Mouse (Mus musculus): ENCODE measurements at regions not wholly inside any gene's neighbourhood (a gene's known extent, or its start where the extent isn't known, plus 50 kb on each side); places are given as distances from the start of the nearest gene placed in this dataset.
A peak's percentile ranks its signal among the peaks of the same experiment; 100 is the strongest.

- Histone ChIP-seq H3K9me3 (ENCODE audit: control insufficient read depth, low read length) (no peaks in the 10 kb centered on the region), H3K9ac (ENCODE audit: low read depth, low read length) (no peak overlapping the region), H3K27ac (ENCODE audit: low read depth, low read length) (no peak overlapping the region), H3K27me3 (replicated peaks; ENCODE audit: control insufficient read depth, insufficient read depth, low read length) (no peaks in the 10 kb centered on the region), H3K36me3 (ENCODE audit: control insufficient read depth, insufficient read depth, low read length) (no peaks in the 10 kb centered on the region), H3K4me1 (ENCODE audit: control insufficient read depth, insufficient read depth, low read depth, low read length) (no peaks in the 10 kb centered on the region), H3K4me3 (ENCODE audit: low read length) (no peak overlapping the region), H3K4me2 (ENCODE audit: low read length) (no peak overlapping the region)
- WGBS: 77% methylated on average over 4 of the region's 4 CpGs
- no peak for ATAC-seq
Measured at GRCm38 (mm10) chr3:15126736-15127135, 205.4 kb downstream of the Gm9733 start.

- no peak overlapping the region for H3K9ac ChIP-seq (ENCODE audit: low read depth, low read length)
- no peak for ATAC-seq
- no peaks in the 10 kb centered on the region for H3K9me3 ChIP-seq (ENCODE audit: control insufficient read depth, low read length)
Measured at GRCm38 (mm10) chr3:15128370-15128769, 203.7 kb downstream of the Gm9733 start.

DNA sequence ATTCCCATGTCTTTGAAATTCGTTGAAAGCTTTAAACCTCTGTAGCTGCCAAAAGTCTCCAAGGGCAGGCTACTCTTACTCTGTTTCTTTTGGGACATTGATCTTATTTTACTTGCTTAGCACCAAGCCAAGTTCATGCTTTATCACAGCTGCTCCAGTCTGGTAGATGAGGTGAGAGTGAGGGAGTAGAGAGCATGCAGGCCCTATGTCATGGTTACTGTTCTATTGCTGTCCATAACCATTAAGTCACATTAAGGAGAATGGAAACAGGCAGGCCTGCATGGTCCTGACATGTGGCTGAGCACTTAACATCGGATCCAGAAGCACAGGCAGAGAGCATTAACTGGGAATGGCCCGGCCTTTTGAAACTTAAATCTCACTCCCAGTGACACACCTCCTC lies 203.1 kb downstream of the Gm9733 start:
- H3K4me2 ChIP-seq (ENCODE audit: low read length): no peak overlapping the region
- H3K27me3 ChIP-seq (replicated peaks; ENCODE audit: control insufficient read depth, insufficient read depth, low read length): no peaks in the 10 kb centered on the region
- H3K27ac ChIP-seq (ENCODE audit: low read depth, low read length): no peak overlapping the region
- no peak for ATAC-seq
- no peak overlapping the region for H3K4me3 ChIP-seq (ENCODE audit: low read length)
- WGBS: 86% methylated on average over 3 of the region's 3 CpGs
- no peaks in the 10 kb centered on the region for H3K4me1 ChIP-seq (ENCODE audit: control insufficient read depth, insufficient read depth, low read depth, low read length)
- H3K9ac ChIP-seq (ENCODE audit: low read depth, low read length): no peak overlapping the region
- no peaks in the 10 kb centered on the region for H3K36me3 ChIP-seq (ENCODE audit: control insufficient read depth, insufficient read depth, low read length)
- H3K9me3 ChIP-seq (ENCODE audit: control insufficient read depth, low read length): no peaks in the 10 kb centered on the region

More at GRCm38 (mm10) chr3:15128370-15128769, 203.7 kb downstream of the Gm9733 start:
- Histone ChIP-seq H3K36me3 (ENCODE audit: control insufficient read depth, insufficient read depth, low read length) (no peaks in the 10 kb centered on the region), H3K27ac (ENCODE audit: low read depth, low read length) (no peak overlapping the region), H3K4me3 (ENCODE audit: low read length) (no peak overlapping the region), H3K4me1 (ENCODE audit: control insufficient read depth, insufficient read depth, low read depth, low read length) (no peaks in the 10 kb centered on the region), H3K4me2 (ENCODE audit: low read length) (no peak overlapping the region), H3K27me3 (replicated peaks; ENCODE audit: control insufficient read depth, insufficient read depth, low read length) (no peaks in the 10 kb centered on the region)

GRCm38 (mm10) chr3:15129729-15130369 lies 202.3 kb downstream of the Gm9733 start:
- H3K27ac ChIP-seq (ENCODE audit: low read depth, low read length): no peak overlapping the region
- no peaks in the 10 kb centered on the region for H3K4me1 ChIP-seq (ENCODE audit: control insufficient read depth, insufficient read depth, low read depth, low read length)
- H3K9me3 ChIP-seq (ENCODE audit: control insufficient read depth, low read length): no peaks in the 10 kb centered on the region
- H3K36me3 ChIP-seq (ENCODE audit: control insufficient read depth, insufficient read depth, low read length): no peaks in the 10 kb centered on the region
- no peak overlapping the region for H3K4me3 ChIP-seq (ENCODE audit: low read length)
- no peak overlapping the region for H3K9ac ChIP-seq (ENCODE audit: low read depth, low read length)
- ATAC-seq: no peak
- H3K4me2 ChIP-seq (ENCODE audit: low read length): no peak overlapping the region
- no peaks in the 10 kb centered on the region for H3K27me3 ChIP-seq (replicated peaks; ENCODE audit: control insufficient read depth, insufficient read depth, low read length)
- WGBS: 81% methylated on average over 9 of the region's 9 CpGs

- no peak overlapping the region for H3K9ac ChIP-seq (ENCODE audit: low read depth, low read length)
- ATAC-seq: no peak
- H3K27me3 ChIP-seq (replicated peaks; ENCODE audit: control insufficient read depth, insufficient read depth, low read length): no peaks in the 10 kb centered on the region
- no peaks in the 10 kb centered on the region for H3K9me3 ChIP-seq (ENCODE audit: control insufficient read depth, low read length)
- 68% methylated on average over 5 of the region's 5 CpGs for WGBS
- H3K4me2 ChIP-seq (ENCODE audit: low read length): no peak overlapping the region
- no peak overlapping the region for H3K27ac ChIP-seq (ENCODE audit: low read depth, low read length)
- no peaks in the 10 kb centered on the region for H3K36me3 ChIP-seq (ENCODE audit: control insufficient read depth, insufficient read depth, low read length)
- no peaks in the 10 kb centered on the region for H3K4me1 ChIP-seq (ENCODE audit: control insufficient read depth, insufficient read depth, low read depth, low read length)
- H3K4me3 ChIP-seq (ENCODE audit: low read length): no peak overlapping the region
Measured at GRCm38 (mm10) chr3:15132136-15132535, 200.0 kb downstream of the Gm9733 start.

DNA sequence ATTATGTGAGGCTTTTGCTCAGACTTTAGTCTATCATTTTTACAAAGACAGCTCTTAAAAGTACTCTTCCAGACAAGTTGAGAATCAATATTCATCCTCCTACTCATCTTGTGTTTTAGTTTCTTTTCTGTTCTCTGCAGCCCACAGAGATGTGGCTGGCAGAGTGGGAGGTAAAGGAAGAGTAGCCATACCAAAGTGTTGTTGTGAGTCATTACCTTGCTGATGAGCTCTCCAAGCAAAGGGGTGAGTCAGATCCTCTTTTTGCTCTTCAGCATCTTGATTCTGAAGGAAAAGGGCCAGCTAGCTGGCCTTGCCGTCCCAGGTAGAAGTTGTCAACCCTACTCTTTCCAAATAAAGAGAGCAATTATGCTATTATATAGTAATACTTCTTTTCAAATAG lies 192.6 kb downstream of the Gm9733 start:
- no peak for ATAC-seq
- H3K4me3 ChIP-seq (ENCODE audit: low read length): no peak overlapping the region

GRCm38 (mm10) chr3:15153710-15154109 lies 178.4 kb downstream of the Gm9733 start:
- ATAC-seq: 0 out of 2 replicates have a peak, but pooled peaks have one; percentile 48
- WGBS: 59% methylated on average over 1 of the region's 1 CpGs

More for the DNA sequence above, 192.6 kb downstream of the Gm9733 start:
- H3K36me3 ChIP-seq (ENCODE audit: control insufficient read depth, insufficient read depth, low read length): no peaks in the 10 kb centered on the region
- no peaks in the 10 kb centered on the region for H3K9me3 ChIP-seq (ENCODE audit: control insufficient read depth, low read length)
- H3K27ac ChIP-seq (ENCODE audit: low read depth, low read length): no peak overlapping the region
- H3K4me2 ChIP-seq (ENCODE audit: low read length): no peak overlapping the region
- WGBS: 90% methylated on average over 1 of the region's 1 CpGs
- no peaks in the 10 kb centered on the region for H3K27me3 ChIP-seq (replicated peaks; ENCODE audit: control insufficient read depth, insufficient read depth, low read length)
- no peaks in the 10 kb centered on the region for H3K4me1 ChIP-seq (ENCODE audit: control insufficient read depth, insufficient read depth, low read depth, low read length)
- H3K9ac ChIP-seq (ENCODE audit: low read depth, low read length): no peak overlapping the region

GRCm38 (mm10) chr3:15154153-15154552 lies 177.9 kb downstream of the Gm9733 start:
- Histone ChIP-seq H3K36me3 (ENCODE audit: control insufficient read depth, insufficient read depth, low read length) (no peaks in the 10 kb centered on the region), H3K27ac (ENCODE audit: low read depth, low read length) (no peak overlapping the region), H3K9me3 (ENCODE audit: control insufficient read depth, low read length) (no peaks in the 10 kb centered on the region), H3K4me1 (ENCODE audit: control insufficient read depth, insufficient read depth, low read depth, low read length) (no peaks in the 10 kb centered on the region), H3K4me2 (ENCODE audit: low read length) (no peak overlapping the region), H3K27me3 (replicated peaks; ENCODE audit: control insufficient read depth, insufficient read depth, low read length) (no peaks in the 10 kb centered on the region), H3K4me3 (ENCODE audit: low read length) (no peak overlapping the region), H3K9ac (ENCODE audit: low read depth, low read length) (no peak overlapping the region)
- peak; percentile 94 for ATAC-seq
- WGBS: 58% methylated on average over 3 of the region's 3 CpGs

More at GRCm38 (mm10) chr3:15153710-15154109, 178.4 kb downstream of the Gm9733 start:
- Histone ChIP-seq H3K4me1 (ENCODE audit: control insufficient read depth, insufficient read depth, low read depth, low read length) (no peaks in the 10 kb centered on the region), H3K27me3 (replicated peaks; ENCODE audit: control insufficient read depth, insufficient read depth, low read length) (no peaks in the 10 kb centered on the region), H3K4me2 (ENCODE audit: low read length) (no peak overlapping the region), H3K4me3 (ENCODE audit: low read length) (no peak overlapping the region), H3K9ac (ENCODE audit: low read depth, low read length) (no peak overlapping the region), H3K27ac (ENCODE audit: low read depth, low read length) (no peak overlapping the region), H3K9me3 (ENCODE audit: control insufficient read depth, low read length) (no peaks in the 10 kb centered on the region), H3K36me3 (ENCODE audit: control insufficient read depth, insufficient read depth, low read length) (no peaks in the 10 kb centered on the region)

DNA sequence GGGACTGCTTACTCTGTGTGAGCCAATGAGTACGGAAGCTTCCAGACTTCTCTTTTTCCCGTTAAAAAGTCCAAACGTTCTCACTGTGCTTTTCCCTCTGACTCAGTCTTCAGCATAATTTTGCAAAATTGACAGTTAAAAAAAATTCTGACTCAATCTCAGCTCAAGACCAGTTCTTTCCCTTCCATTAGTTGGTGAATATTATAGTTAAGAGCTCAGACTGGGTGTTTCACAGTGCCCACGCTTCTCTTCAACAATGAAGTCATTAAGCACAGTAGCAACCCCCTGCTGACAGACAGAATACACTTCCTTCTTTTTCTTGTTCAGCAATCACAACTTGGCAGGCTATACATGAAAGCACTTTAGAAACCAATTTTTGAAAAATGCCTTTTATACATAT lies 175.4 kb downstream of the Gm9733 start:
- Histone ChIP-seq H3K9me3 (ENCODE audit: control insufficient read depth, low read length) (no peaks in the 10 kb centered on the region), H3K4me1 (ENCODE audit: control insufficient read depth, insufficient read depth, low read depth, low read length) (no peaks in the 10 kb centered on the region), H3K9ac (ENCODE audit: low read depth, low read length) (no peak overlapping the region), H3K27ac (ENCODE audit: low read depth, low read length) (no peak overlapping the region), H3K4me2 (ENCODE audit: low read length) (no peak overlapping the region), H3K27me3 (replicated peaks; ENCODE audit: control insufficient read depth, insufficient read depth, low read length) (no peaks in the 10 kb centered on the region), H3K36me3 (ENCODE audit: control insufficient read depth, insufficient read depth, low read length) (no peaks in the 10 kb centered on the region), H3K4me3 (ENCODE audit: low read length) (no peak overlapping the region)
- WGBS: 70% methylated on average over 4 of the region's 4 CpGs
- ATAC-seq: no peak
